Mouse (Mus musculus) kidney, postnatal 0 days (tissue): Measurements from ENCODE around the gene Sdc1. TPM values are rescaled to one million over a fixed set of nuclear protein-coding genes. Genes with fewer than 3 reads are reported as not detected.

Experiments
- ATAC-seq: fragments of 200-750 bp; cut with Nextera tagmentation; replicated peaks from 2 replicates; pipeline ENCODE4 v1.8.0; 2017; ENCODE audit warnings: low read depth, moderate number of reproducible peaks, moderate TSS enrichment, moderate library complexity; ENCODE audit not compliant: low FRiP score
- DNase-seq: peaks from one replicate; pipeline ENCODE4 v3.0.0-alpha.2; 2016; ENCODE audit warnings: low spot score
- H3K27ac ChIP-seq: fragments of 300-500 bp; sonication (generic); 2 replicates; pipeline ENCODE4 v1.5.1; 2014; ENCODE audit warnings: mild to moderate bottlenecking
- H3K27me3 ChIP-seq: fragments of 300-500 bp; sonication (generic); 2 replicates; pipeline ENCODE4 v1.6.1; 2014; ENCODE audit warnings: low read length, mixed read lengths; ENCODE audit not compliant: insufficient read depth
- H3K36me3 ChIP-seq: fragments of 300-500 bp; sonication (generic); 2 replicates; pipeline ENCODE4 v1.6.1; 2014; ENCODE audit warnings: low read length, mixed read lengths; ENCODE audit not compliant: insufficient read depth
- H3K4me1 ChIP-seq: fragments of 300-500 bp; sonication (generic); replicated peaks from 2 replicates; pipeline ENCODE4 v1.6.1; 2014; ENCODE audit warnings: antibody characterized with exemption, low read length, mixed read lengths; ENCODE audit not compliant: insufficient read depth
- H3K4me2 ChIP-seq: fragments of 300-500 bp; sonication (generic); 2 replicates; pipeline ENCODE4 v1.6.1; 2014; ENCODE audit warnings: mild to moderate bottlenecking, low read length, moderate library complexity, mixed read lengths
- H3K4me3 ChIP-seq: fragments of 300-500 bp; sonication (generic); replicated peaks from 2 replicates; pipeline ENCODE4 v1.5.1; 2014; ENCODE audit warnings: low read depth, low read length
- H3K9ac ChIP-seq: fragments of 300-500 bp; sonication (generic); 2 replicates; pipeline ENCODE4 v1.6.1; 2014; ENCODE audit warnings: low read depth, low read length
- H3K9me3 ChIP-seq: fragments of 300-500 bp; sonication (generic); replicated peaks from 2 replicates; pipeline ENCODE4 v1.6.1; 2016; ENCODE audit warnings: low read length, inconsistent platforms, mixed read lengths
- CTCF ChIP-seq: IDR thresholded peaks from 2 replicates; pipeline ENCODE4 v1.5.1; 2016; ENCODE audit warnings: antibody characterized with exemption, low read depth, mild to moderate bottlenecking, moderate library complexity
- WGBS: fragments of 180-500 bp; shearing (Covaris S2); extraction: QIAGEN DNeasy Blood & Tissue Kit; methylation state at CpG from one replicate; pipeline ENCODE4 v1.1.7; 2014; 5-methylcytosine and 5-hydroxymethylcytosine counted together
- polyA plus RNA-seq: library from polyadenylated mRNA; unstranded; fragments of >200 nt; fragmentation: Nextera tagmentation; extraction: Ambion mirVana; gene quantifications from 2 replicates; pipeline ENCODE4 v1.2.1, GENCODE M21; 2015

Sdc1 gene
- polyA plus RNA-seq, 1 experiment from 2014 or later: 39.0 TPM

- Histone ChIP-seq H3K9me3 (no peaks in the 10 kb centered on the region), H3K4me1 (no peaks in the 10 kb centered on the region), H3K9ac (no peak overlapping the region), H3K27me3 (no peaks in the 10 kb centered on the region), H3K27ac (no peak overlapping the region), H3K4me2 (no peak overlapping the region), H3K36me3 (no peaks in the 10 kb centered on the region), H3K4me3 (no peak overlapping the region)
- ATAC-seq (no peak), DNase-seq (no peak)
- WGBS: 88% methylated on average over 9 of the region's 9 CpGs
- TF ChIP-seq CTCF: no peak
Measured at GRCm38 (mm10) chr12:8827014-8827715, 56.0 kb downstream of the Sdc1 start.

- H3K27ac ChIP-seq: no peak overlapping the region
- H3K4me1 ChIP-seq: no peaks in the 10 kb centered on the region
- no peak overlapping the region for H3K9ac ChIP-seq
- ATAC-seq: no peak
- H3K4me3 ChIP-seq: no peak overlapping the region
- no peaks in the 10 kb centered on the region for H3K9me3 ChIP-seq
- H3K4me2 ChIP-seq: no peak overlapping the region
- TF ChIP-seq CTCF: no peak
- 53% methylated on average over 13 of the region's 13 CpGs for WGBS
- H3K27me3 ChIP-seq: no peaks in the 10 kb centered on the region
- no peak for DNase-seq
- no peaks in the 10 kb centered on the region for H3K36me3 ChIP-seq
Measured at GRCm38 (mm10) chr12:8829032-8829660, 58.0 kb downstream of the Sdc1 start.

GRCm38 (mm10) chr12:8829661-8830040 is 58.5 kb downstream of the Sdc1 start:
- no peak overlapping the region for H3K4me3 ChIP-seq
- no peaks in the 10 kb centered on the region for H3K27me3 ChIP-seq
- DNase-seq (no peak), ATAC-seq (no peak)
- H3K4me1 ChIP-seq: no peaks in the 10 kb centered on the region
- no peak overlapping the region for H3K9ac ChIP-seq
- no peak overlapping the region for H3K4me2 ChIP-seq
- no peak overlapping the region for H3K27ac ChIP-seq
- WGBS: 89% methylated on average over 5 of the region's 5 CpGs
- TF ChIP-seq CTCF: no peak
- H3K36me3 ChIP-seq: no peaks in the 10 kb centered on the region
- H3K9me3 ChIP-seq: no peaks in the 10 kb centered on the region

- no peak overlapping the region for H3K4me2 ChIP-seq
- no peaks in the 10 kb centered on the region for H3K9me3 ChIP-seq
- no peak overlapping the region for H3K27ac ChIP-seq
- H3K27me3 ChIP-seq: no peaks in the 10 kb centered on the region
- H3K4me3 ChIP-seq: no peak overlapping the region
- no peak for TF ChIP-seq CTCF
- H3K36me3 ChIP-seq: no peaks in the 10 kb centered on the region
- no peak for ATAC-seq
- DNase-seq: no peak
- 63% methylated on average over 6 of the region's 6 CpGs for WGBS
- no peaks in the 10 kb centered on the region for H3K4me1 ChIP-seq
- H3K9ac ChIP-seq: no peak overlapping the region
Measured at GRCm38 (mm10) chr12:8830967-8831635, 60.0 kb downstream of the Sdc1 start.

- no peaks in the 10 kb centered on the region for H3K9me3 ChIP-seq
- no peak for ATAC-seq
- no peaks in the 10 kb centered on the region for H3K27me3 ChIP-seq
- no peak overlapping the region for H3K27ac ChIP-seq
- WGBS: 79% methylated on average over 6 of the region's 6 CpGs
- no peaks in the 10 kb centered on the region for H3K4me1 ChIP-seq
- no peak for TF ChIP-seq CTCF
- no peak overlapping the region for H3K9ac ChIP-seq
- no peak overlapping the region for H3K4me3 ChIP-seq
- H3K36me3 ChIP-seq: no peaks in the 10 kb centered on the region
- H3K4me2 ChIP-seq: no peak overlapping the region
- DNase-seq: no peak
Measured at GRCm38 (mm10) chr12:8831710-8832109, 60.6 kb downstream of the Sdc1 start.

- TF ChIP-seq CTCF: no peak
- no peaks in the 10 kb centered on the region for H3K9me3 ChIP-seq
- no peaks in the 10 kb centered on the region for H3K36me3 ChIP-seq
- H3K4me2 ChIP-seq: no peak overlapping the region
- WGBS: 78% methylated on average over 7 of the region's 7 CpGs
- no peak overlapping the region for H3K4me3 ChIP-seq
- H3K27me3 ChIP-seq: no peaks in the 10 kb centered on the region
- no peaks in the 10 kb centered on the region for H3K4me1 ChIP-seq
- no peak overlapping the region for H3K9ac ChIP-seq
- ATAC-seq: no peak
- no peak for DNase-seq
- H3K27ac ChIP-seq: no peak overlapping the region
Measured at GRCm38 (mm10) chr12:8840782-8841325, 69.7 kb downstream of the Sdc1 start.
